Mouse (Mus musculus) frontal cortex, postnatal 25 days (tissue): Measurements from ENCODE around the gene Ufsp2.

Source experiments
- DNase-seq, 2 experiments: peaks; one replicate each; pipeline ENCODE4 v3.0.0; 2022; ENCODE audit warnings: low spot score in 2 of 2

The Ufsp2 gene

GRCm38 (mm10) chr8:45975126-45975836 lies at the start of gene Ufsp2, which contains the start of gene 1700029J07Rik:
TSS of gene Ufsp2 (plus strand) at chr8:45975528.
TSS of gene 1700029J07Rik (minus strand) at chr8:45975252.
- DNase-seq: peak; percentile 97 to 99

- DNase-seq: peak; percentile 96 to 99
Measured at GRCm38 (mm10) chr8:45934582-45935014, 40.7 kb upstream of the Ufsp2 start, which contains the start of gene Ccdc110. TSS of gene Ccdc110 (plus strand) at chr8:45934619.

GRCm38 (mm10) chr8:45936986-45937385 lies 38.3 kb upstream of the Ufsp2 start:
- DNase-seq: no peak

DNA sequence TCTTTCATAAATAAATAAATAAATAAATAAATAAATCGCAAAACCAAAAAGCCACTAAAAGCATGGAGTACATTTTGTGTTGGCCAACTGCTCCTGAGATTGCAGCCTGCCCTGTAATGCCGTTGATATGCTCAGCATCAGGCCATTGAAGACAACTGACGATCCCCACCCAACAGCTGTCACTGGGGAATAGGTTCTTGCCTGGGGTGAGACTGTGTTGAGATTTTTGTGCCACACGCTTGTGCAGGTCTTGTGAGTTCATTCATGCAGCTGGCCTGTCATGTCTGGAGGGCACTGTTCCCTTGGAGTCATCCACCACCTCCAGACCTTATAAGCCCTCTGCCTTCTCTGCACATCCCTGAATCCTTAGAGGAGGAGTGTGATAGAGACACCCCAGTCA lies 29.0 kb upstream of the Ufsp2 start:
- no peak for DNase-seq

GRCm38 (mm10) chr8:45950622-45951021 lies 24.7 kb upstream of the Ufsp2 start:
- DNase-seq: no peak

DNA sequence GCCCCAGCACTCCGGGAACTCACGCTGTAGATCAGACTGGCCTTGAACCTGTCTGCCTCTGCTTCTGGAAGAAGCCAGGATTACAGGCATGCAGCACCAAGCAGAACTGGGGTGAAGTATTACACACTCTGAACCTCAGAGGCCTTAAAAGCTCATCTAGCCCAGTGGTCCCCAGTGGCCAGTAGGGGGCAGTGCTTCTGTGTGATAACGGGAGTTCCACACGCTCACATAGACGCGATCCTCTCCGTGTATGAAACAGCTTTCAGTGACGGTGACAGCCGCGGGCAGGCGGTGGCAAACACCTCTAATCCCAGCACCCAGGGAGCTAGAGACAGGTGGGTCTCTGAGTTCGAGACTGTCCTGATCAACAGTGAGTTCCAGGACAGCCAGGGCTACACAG lies 4.4 kb upstream of the Ufsp2 start:
- DNase-seq: no peak

GRCm38 (mm10) chr8:45973988-45974505 lies 1.3 kb upstream of the Ufsp2 start:
- no peak for DNase-seq

DNA sequence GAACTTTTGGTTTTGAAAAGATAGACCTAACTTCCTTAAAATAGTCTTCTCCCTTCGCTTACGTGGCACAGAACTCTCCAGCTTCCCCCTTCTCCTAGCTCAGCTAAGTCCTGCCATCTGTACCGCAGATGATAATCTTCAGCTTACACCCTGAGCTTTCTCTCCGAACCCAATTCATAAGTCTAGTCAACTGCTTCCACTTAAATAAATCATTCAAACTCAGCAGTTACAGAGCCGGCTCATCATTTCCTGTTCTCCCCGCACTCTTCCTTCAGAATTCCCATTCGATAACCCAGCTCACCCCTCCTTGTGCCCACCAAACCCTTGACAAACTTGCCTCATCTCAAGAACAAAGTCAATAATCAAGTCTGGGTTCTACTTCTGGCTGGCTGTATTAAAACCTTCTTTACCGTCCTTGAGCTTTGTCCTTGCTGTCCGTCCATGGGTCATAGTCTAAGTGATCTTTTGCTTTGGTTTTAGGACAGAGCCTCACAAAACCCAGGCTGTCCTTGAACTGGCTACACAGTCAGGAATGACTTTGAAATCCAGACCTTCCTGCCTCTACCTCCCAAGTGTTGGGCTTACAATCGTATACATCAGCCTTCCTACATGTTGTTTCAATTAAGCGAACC lies 625 bp downstream of the Ufsp2 start:
- DNase-seq: no peak

GRCm38 (mm10) chr8:45986665-45987064 lies 11.3 kb downstream of the Ufsp2 start:
- no peak for DNase-seq

GRCm38 (mm10) chr8:45988189-45988588 lies 12.9 kb downstream of the Ufsp2 start:
- DNase-seq: no peak

DNA sequence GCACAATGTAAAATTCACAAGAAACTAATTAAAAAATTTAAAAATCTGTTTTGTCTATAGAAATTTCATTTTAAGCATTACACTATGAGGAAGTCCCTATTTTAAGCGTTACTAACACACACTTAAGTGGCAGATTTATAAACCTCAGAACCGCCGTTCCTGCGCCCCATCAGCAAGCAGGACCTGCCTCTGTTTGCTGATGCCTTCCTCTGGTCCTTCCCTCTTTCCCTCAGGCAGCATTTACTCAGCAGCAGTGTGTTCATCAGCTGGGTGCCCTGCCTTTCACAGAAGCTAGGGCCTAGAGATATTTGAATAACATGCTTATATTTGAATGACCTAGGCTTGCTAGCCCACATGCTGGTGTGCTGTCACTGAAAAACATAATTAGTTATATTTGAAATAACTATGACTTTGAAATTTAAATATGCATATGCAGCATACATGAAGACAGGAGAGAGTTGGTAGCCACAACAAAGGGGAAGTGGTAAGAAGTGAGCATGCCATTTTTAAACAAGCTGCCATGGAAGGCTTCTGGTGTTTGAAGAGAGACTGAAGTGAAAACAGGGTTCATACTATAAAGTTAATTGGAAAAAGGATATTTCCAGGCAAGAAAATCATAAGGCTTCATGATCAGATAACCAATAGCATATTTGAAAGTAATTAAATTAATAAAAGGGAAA lies 15.4 kb downstream of the Ufsp2 start:
- no peak for DNase-seq

GRCm38 (mm10) chr8:45994111-45994510 lies 18.8 kb downstream of the Ufsp2 start:
- no peak for DNase-seq

- DNase-seq: no peak
Measured at GRCm38 (mm10) chr8:45995576-45995975, 20.2 kb downstream of the Ufsp2 start.

DNA sequence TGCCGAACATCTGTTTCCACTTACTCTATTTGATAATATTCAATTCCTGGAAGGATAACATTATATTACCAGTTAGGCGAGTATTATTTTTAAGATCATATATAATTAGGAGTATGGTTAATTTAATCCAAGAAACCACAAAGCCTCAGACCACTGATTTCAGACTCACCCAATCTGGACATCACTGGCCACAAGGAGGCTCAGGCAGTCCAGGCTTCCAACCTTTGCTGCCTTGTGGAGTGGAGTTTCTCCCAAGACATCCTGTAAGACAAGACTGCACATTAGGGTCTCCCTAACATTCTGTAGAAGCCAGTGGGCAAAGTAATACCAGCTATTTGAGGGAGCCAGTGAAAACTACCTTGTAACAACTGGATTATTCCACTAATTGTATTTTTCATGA lies 22.9 kb downstream of the Ufsp2 start:
- DNase-seq: no peak

- DNase-seq: no peak
Measured at GRCm38 (mm10) chr8:45999138-45999783, 23.9 kb downstream of the Ufsp2 start, which contains the start of gene Lrp2bp. TSS of gene Lrp2bp (plus strand) at chr8:45999303.

GRCm38 (mm10) chr8:45999784-46000705 lies 24.7 kb downstream of the Ufsp2 start:
- DNase-seq: peak; percentile 95 to 98

DNA sequence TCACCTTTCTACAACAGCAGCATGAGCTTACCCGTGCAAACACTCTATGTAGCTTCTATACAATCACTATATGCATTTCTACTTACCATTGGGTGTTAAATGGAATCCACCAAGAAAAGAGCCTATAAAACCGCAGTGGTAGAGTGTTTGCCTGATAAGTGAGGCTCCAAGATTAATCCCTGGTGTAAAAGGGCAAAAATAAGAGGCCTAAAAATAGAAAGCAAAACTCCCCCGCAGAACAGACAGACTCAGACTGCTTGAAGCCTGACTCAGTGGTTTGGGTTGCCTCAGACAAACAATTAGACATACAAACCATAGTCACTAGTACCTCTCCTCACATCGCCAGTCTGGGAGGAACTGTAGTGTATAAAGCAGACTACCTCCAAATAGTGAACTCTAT lies 30.3 kb downstream of the Ufsp2 start, which contains the start of gene Ankrd37:
Ankrd37 (minus strand) TSS at position 112 of the 400 bp plus-strand sequence.
- no peak for DNase-seq

GRCm38 (mm10) chr8:46007050-46007672 lies 31.8 kb downstream of the Ufsp2 start:
- DNase-seq: no peak

- DNase-seq: no peak
Measured at GRCm38 (mm10) chr8:46010306-46010705, 35.0 kb downstream of the Ufsp2 start.
